Mouse (Mus musculus): ENCODE results near the gene Actn2. TPM values are rescaled to one million over a fixed set of nuclear protein-coding genes. Genes with fewer than 3 reads are reported as not detected.

Actn2 gene
- polyA plus RNA-seq, 1 experiment: 1.5 TPM

- Histone ChIP-seq H3K4me1 (ENCODE audit: control insufficient read depth, insufficient read depth, low read length) (no peaks in the 10 kb centered on the region), H3K27ac (ENCODE audit: control insufficient read depth, insufficient read depth, low read depth, low read length, poor library complexity) (no peak overlapping the region), H3K4me3 (replicated peaks; ENCODE audit: control insufficient read depth, low read depth, low read length) (no peak overlapping the region)
- TF ChIP-seq CTCF (IDR thresholded peaks at IDR 0.05; ENCODE audit: control insufficient read depth, insufficient read depth, low read length) (no peak), POLR2A (IDR thresholded peaks at IDR 0.05; ENCODE audit: borderline replicate concordance, control insufficient read depth, low read depth, low read length) (no peak)
- WGBS: 84% methylated on average over 4 of the region's 4 CpGs
These were observed 29.2 kb downstream of the Actn2 start for GRCm38 (mm10) chr13:12311371-12311770.

GRCm38 (mm10) chr13:12309446-12309845 is 31.1 kb downstream of the Actn2 start:
- no peak for TF ChIP-seq POLR2A (IDR thresholded peaks at IDR 0.05; ENCODE audit: borderline replicate concordance, control insufficient read depth, low read depth, low read length)
- no peak for TF ChIP-seq CTCF (IDR thresholded peaks at IDR 0.05; ENCODE audit: control insufficient read depth, insufficient read depth, low read length)
- Histone ChIP-seq H3K4me3 (replicated peaks; ENCODE audit: control insufficient read depth, low read depth, low read length) (no peak overlapping the region), H3K27ac (ENCODE audit: control insufficient read depth, insufficient read depth, low read depth, low read length, poor library complexity) (no peak overlapping the region), H3K4me1 (ENCODE audit: control insufficient read depth, insufficient read depth, low read length) (no peaks in the 10 kb centered on the region)
- 92% methylated on average over 3 of the region's 3 CpGs for WGBS

- TF ChIP-seq CTCF (IDR thresholded peaks at IDR 0.05; ENCODE audit: control insufficient read depth, insufficient read depth, low read length) (no peak), POLR2A (IDR thresholded peaks at IDR 0.05; ENCODE audit: borderline replicate concordance, control insufficient read depth, low read depth, low read length) (no peak)
- Histone ChIP-seq H3K4me3 (replicated peaks; ENCODE audit: control insufficient read depth, low read depth, low read length) (no peak overlapping the region), H3K27ac (ENCODE audit: control insufficient read depth, insufficient read depth, low read depth, low read length, poor library complexity) (no peak overlapping the region), H3K4me1 (ENCODE audit: control insufficient read depth, insufficient read depth, low read length) (no peaks in the 10 kb centered on the region)
- 88% methylated on average over 12 of the region's 12 CpGs for WGBS
These were observed 31.7 kb downstream of the Actn2 start for GRCm38 (mm10) chr13:12308878-12309277.

- TF ChIP-seq CTCF (IDR thresholded peaks at IDR 0.05; ENCODE audit: control insufficient read depth, insufficient read depth, low read length): no peak
- no peak for TF ChIP-seq POLR2A (IDR thresholded peaks at IDR 0.05; ENCODE audit: borderline replicate concordance, control insufficient read depth, low read depth, low read length)
- Histone ChIP-seq H3K4me1 (ENCODE audit: control insufficient read depth, insufficient read depth, low read length) (no peaks in the 10 kb centered on the region), H3K4me3 (replicated peaks; ENCODE audit: control insufficient read depth, low read depth, low read length) (no peak overlapping the region), H3K27ac (ENCODE audit: control insufficient read depth, insufficient read depth, low read depth, low read length, poor library complexity) (no peak overlapping the region)
- 84% methylated on average over 8 of the region's 8 CpGs for WGBS
These were observed 32.1 kb downstream of the Actn2 start for GRCm38 (mm10) chr13:12308473-12308872.

GRCm38 (mm10) chr13:12307286-12307685 is 33.3 kb downstream of the Actn2 start:
- H3K4me1 ChIP-seq (ENCODE audit: control insufficient read depth, insufficient read depth, low read length): no peaks in the 10 kb centered on the region
- H3K4me3 ChIP-seq (replicated peaks; ENCODE audit: control insufficient read depth, low read depth, low read length): no peak overlapping the region
- no peak overlapping the region for H3K27ac ChIP-seq (ENCODE audit: control insufficient read depth, insufficient read depth, low read depth, low read length, poor library complexity)
- TF ChIP-seq CTCF (IDR thresholded peaks at IDR 0.05; ENCODE audit: control insufficient read depth, insufficient read depth, low read length) (no peak), POLR2A (IDR thresholded peaks at IDR 0.05; ENCODE audit: borderline replicate concordance, control insufficient read depth, low read depth, low read length) (no peak)
- WGBS: 71% methylated on average over 4 of the region's 4 CpGs

GRCm38 (mm10) chr13:12305540-12305939 is 35.0 kb downstream of the Actn2 start:
- H3K4me3 ChIP-seq (replicated peaks; ENCODE audit: control insufficient read depth, low read depth, low read length): no peak overlapping the region
- no peaks in the 10 kb centered on the region for H3K4me1 ChIP-seq (ENCODE audit: control insufficient read depth, insufficient read depth, low read length)
- no peak overlapping the region for H3K27ac ChIP-seq (ENCODE audit: control insufficient read depth, insufficient read depth, low read depth, low read length, poor library complexity)
- TF ChIP-seq POLR2A (IDR thresholded peaks at IDR 0.05; ENCODE audit: borderline replicate concordance, control insufficient read depth, low read depth, low read length) (no peak), CTCF (IDR thresholded peaks at IDR 0.05; ENCODE audit: control insufficient read depth, insufficient read depth, low read length) (no peak)
- WGBS: 71% methylated on average over 8 of the region's 8 CpGs

- WGBS: 70% methylated on average over 5 of the region's 5 CpGs
- H3K27ac ChIP-seq (ENCODE audit: control insufficient read depth, insufficient read depth, low read depth, low read length, poor library complexity): no peak overlapping the region
- TF ChIP-seq POLR2A (IDR thresholded peaks at IDR 0.05; ENCODE audit: borderline replicate concordance, control insufficient read depth, low read depth, low read length) (no peak), CTCF (IDR thresholded peaks at IDR 0.05; ENCODE audit: control insufficient read depth, insufficient read depth, low read length) (no peak)
- no peaks in the 10 kb centered on the region for H3K4me1 ChIP-seq (ENCODE audit: control insufficient read depth, insufficient read depth, low read length)
- H3K4me3 ChIP-seq (replicated peaks; ENCODE audit: control insufficient read depth, low read depth, low read length): no peak overlapping the region
These were observed 35.6 kb downstream of the Actn2 start for GRCm38 (mm10) chr13:12304991-12305390.

- no peak overlapping the region for H3K4me3 ChIP-seq (replicated peaks; ENCODE audit: control insufficient read depth, low read depth, low read length)
- 80% methylated on average over 6 of the region's 6 CpGs for WGBS
- TF ChIP-seq POLR2A (IDR thresholded peaks at IDR 0.05; ENCODE audit: borderline replicate concordance, control insufficient read depth, low read depth, low read length) (no peak), CTCF (IDR thresholded peaks at IDR 0.05; ENCODE audit: control insufficient read depth, insufficient read depth, low read length) (no peak)
- no peak overlapping the region for H3K27ac ChIP-seq (ENCODE audit: control insufficient read depth, insufficient read depth, low read depth, low read length, poor library complexity)
- H3K4me1 ChIP-seq (ENCODE audit: control insufficient read depth, insufficient read depth, low read length): no peaks in the 10 kb centered on the region
These were observed 42.8 kb downstream of the Actn2 start for GRCm38 (mm10) chr13:12297777-12298176.

GRCm38 (mm10) chr13:12296701-12297100 is 43.9 kb downstream of the Actn2 start:
- 75% methylated on average over 3 of the region's 3 CpGs for WGBS
- no peaks in the 10 kb centered on the region for H3K4me1 ChIP-seq (ENCODE audit: control insufficient read depth, insufficient read depth, low read length)
- H3K4me3 ChIP-seq (replicated peaks; ENCODE audit: control insufficient read depth, low read depth, low read length): no peak overlapping the region
- no peak for TF ChIP-seq CTCF (IDR thresholded peaks at IDR 0.05; ENCODE audit: control insufficient read depth, insufficient read depth, low read length)
- TF ChIP-seq POLR2A (IDR thresholded peaks at IDR 0.05; ENCODE audit: borderline replicate concordance, control insufficient read depth, low read depth, low read length): no peak
- H3K27ac ChIP-seq (ENCODE audit: control insufficient read depth, insufficient read depth, low read depth, low read length, poor library complexity): no peak overlapping the region

Measured in bone marrow, adult 2 months (tissue).